Mouse (Mus musculus) ES-E14 (cell line): ENCODE measurements around the gene Wnt3a.
"Not testable (repeated sequence)": the region's sequence is repeated elsewhere in the genome, so short reads cannot be mapped to it uniquely, and the experiment has no call there.

ENCODE experiments used
- ZC3H11A ChIP-seq: IDR thresholded peaks from 2 replicates; pipeline ENCODE4 v1.6.1; 2012; ENCODE audit warnings: low read depth, mild to moderate bottlenecking, inconsistent platforms, low read length, borderline replicate concordance
- ZNF384 ChIP-seq: IDR thresholded peaks from 2 replicates; pipeline ENCODE4 v1.6.1; 2012; ENCODE audit warnings: low read depth, low read length, inconsistent platforms

- not testable (repeated sequence) for TF ChIP-seq ZC3H11A, ZNF384
Measured at GRCm38 (mm10) chr11:59211561-59211960, 79.0 kb downstream of the Wnt3a start.
